Mouse (Mus musculus) brain, adult 2 months (tissue): Measurements from ENCODE around the gene Acss1.

ENCODE experiments used
- DNase-seq: peaks from one replicate; pipeline ENCODE4 v3.0.0; 2011; ENCODE audit warnings: low read depth, low spot score

Acss1 gene

DNA sequence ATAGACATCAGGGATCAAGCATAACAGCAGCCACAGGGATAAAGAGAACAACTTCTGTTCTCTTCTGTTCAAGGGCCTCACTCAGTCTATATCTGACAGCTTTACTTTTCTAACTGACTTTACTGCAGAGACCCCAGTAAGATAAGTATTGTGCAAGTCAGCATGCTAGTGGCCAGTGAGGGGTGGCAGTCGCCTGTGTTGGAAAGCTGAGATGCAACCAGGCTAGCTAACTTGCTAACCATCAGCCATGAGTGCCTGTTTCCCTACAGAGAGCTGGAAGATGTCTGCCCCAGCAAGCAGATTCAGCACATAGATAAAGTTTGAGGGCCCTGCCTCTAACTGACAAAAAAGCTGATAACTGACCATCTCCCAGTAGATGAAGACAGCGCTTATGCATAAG lies 97.5 kb downstream of the Acss1 start:
- DNase-seq: no peak

DNA sequence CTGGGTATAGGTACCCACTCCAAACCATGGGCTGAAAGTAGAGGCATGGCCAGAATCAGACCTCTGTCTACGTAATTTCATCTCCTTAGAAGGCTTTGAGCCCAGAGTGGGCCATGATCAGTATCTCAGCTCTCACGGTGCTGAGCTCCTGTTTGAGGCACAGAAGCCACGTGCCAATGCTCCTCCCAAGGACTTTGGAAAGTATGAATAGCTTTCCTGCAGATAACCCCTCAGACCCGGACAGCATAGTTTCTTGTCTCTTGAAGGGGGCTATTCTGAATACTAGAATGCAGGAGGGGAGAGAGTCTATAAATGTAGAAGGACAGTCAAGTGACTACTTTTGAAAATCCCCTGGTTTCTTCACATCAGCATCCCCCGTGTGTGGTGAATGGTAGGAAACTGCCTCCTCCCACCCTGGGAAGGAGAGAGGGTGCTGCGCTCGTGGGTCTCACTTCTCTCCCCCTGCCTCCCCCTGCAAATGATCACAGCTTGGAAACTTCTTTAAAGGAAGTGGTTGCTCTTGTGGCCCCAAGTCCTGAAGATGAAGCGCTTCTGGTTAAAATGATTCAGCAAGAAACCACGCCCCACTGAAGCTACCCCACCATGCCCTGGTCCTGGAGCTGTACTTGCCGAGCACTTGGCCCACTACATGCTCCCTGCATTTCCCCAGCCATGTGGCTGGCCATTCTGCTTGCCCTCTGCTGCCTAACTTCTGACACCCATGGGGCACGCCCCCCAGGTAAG lies 98.3 kb downstream of the Acss1 start, which contains the start of gene Cst7:
Gene Cst7, plus strand, starts transcription at position 569 of the 744 bp plus-strand sequence.
- DNase-seq: no peak
